ENCODE assay signal across 10 mouse cellular contexts in the genomic region with DNA sequence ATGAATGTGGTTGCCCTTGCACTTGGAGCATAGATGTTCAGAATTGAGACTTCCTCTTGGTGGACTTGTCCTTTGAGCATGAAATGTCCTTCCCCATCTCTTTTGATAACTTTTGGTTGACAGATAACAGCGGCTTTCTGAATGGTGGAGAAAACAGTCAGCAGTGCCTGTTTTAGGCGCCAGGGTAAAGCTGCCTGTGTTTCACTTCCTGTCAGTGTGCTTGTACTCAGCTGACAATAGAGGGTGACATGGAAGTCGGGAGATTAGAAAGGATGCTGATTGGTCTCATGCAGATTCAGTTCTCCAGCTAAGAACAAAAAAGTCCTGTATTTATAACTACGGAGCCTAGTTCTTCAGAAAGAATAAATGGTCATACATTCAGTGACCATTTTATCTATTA.
DNase-seq lines count a peak whose midpoint lies in the region; ATAC-seq and TF ChIP-seq lines count a peak whose summit lies in the region.
"Had no signal": no experiment of that assay in that cellular context is flagged by ENCODE, and none has a peak within 500 bp of the region (broad histone marks: within the 10 kb centered on the region; RNA-seq: fewer than 3 reads in every experiment).

No protein-coding gene starts in this region.

- H3K27me3 ChIP-seq in lung, embryonic 14.5 days (ENCODE audit: insufficient read depth, low read length): no peaks in the 10 kb centered on the region
- H3K27me3 ChIP-seq in splenic B cell, adult 2 months (ENCODE audit: control insufficient read depth, insufficient read depth, low read length, poor library complexity, severe bottlenecking): no peaks in the 10 kb centered on the region
- H3K27me3 ChIP-seq: megakaryocyte, embryonic 14.5 days had no signal

- no peaks in the 10 kb centered on the region for H3K9me3 ChIP-seq in lung, embryonic 14.5 days (ENCODE audit: low read depth, low read length)

- DNase-seq in lung, embryonic 14.5 days: peak; percentile 37
- no peak for DNase-seq in lung, adult 2 months
- DNase-seq in heart, adult 8-10 months (ENCODE audit: low spot score): peak; percentile 19
- peak; percentile 21 for DNase-seq in induced T-regulatory cell, adult 2 months (ENCODE audit: low read depth)
- DNase-seq in splenic B cell, adult 2 months (ENCODE audit: low read depth, low spot score): peak; percentile 41
- no peak for DNase-seq in embryo, embryonic 10.5 days (ENCODE audit: low spot score)
- no peak for DNase-seq in T-cell, adult 2 months (ENCODE audit: low spot score)
- DNase-seq in urinary bladder, adult 18-20 months (ENCODE audit: low spot score in 2 of 2): no peak
- DNase-seq: left cerebral cortex, postnatal 4 days had no signal

- H3K4me3 ChIP-seq in lung, embryonic 14.5 days (ENCODE audit: low read depth, low read length): no peak overlapping the region
- no peak overlapping the region for H3K4me3 ChIP-seq in lung, adult 2 months (replicated peaks; ENCODE audit: extremely low read depth, low read depth, low read length)
- H3K4me3 ChIP-seq: megakaryocyte, embryonic 14.5 days had no signal

- ATAC-seq in lung, embryonic 14.5 days (ENCODE audit: insufficient read depth): peak; percentile 44

- no peak overlapping the region for H3K9ac ChIP-seq in lung, embryonic 14.5 days

- WGBS in lung, embryonic 14.5 days: 49% methylated on average over 4 of the region's 4 CpGs
- WGBS in lung, adult 2 months: 31% methylated on average over 4 of the region's 4 CpGs

- 0 out of 2 replicates have a peak, but pooled peaks have one; percentile 7 for TF ChIP-seq CTCF in lung, embryonic 14.5 days (IDR thresholded peaks at IDR 0.05; ENCODE audit: low read depth)
- no peak for TF ChIP-seq CTCF in lung, adult 2 months (IDR thresholded peaks at IDR 0.05; ENCODE audit: insufficient read depth, low read length)

- H3K36me3 ChIP-seq in lung, embryonic 14.5 days (ENCODE audit: insufficient read depth): no peaks in the 10 kb centered on the region
- no peaks in the 10 kb centered on the region for H3K36me3 ChIP-seq in splenic B cell, adult 2 months (ENCODE audit: control insufficient read depth, insufficient read depth, low read length, poor library complexity, severe bottlenecking)

- H3K4me1 ChIP-seq in lung, embryonic 14.5 days (ENCODE audit: insufficient read depth): no peaks in the 10 kb centered on the region
- H3K4me1 ChIP-seq in lung, adult 2 months (ENCODE audit: control insufficient read depth, insufficient read depth, low read length): peaks cover under 1% of the 10 kb centered on the region; the same call in 1 of the 2 replicates

- H3K4me2 ChIP-seq in lung, embryonic 14.5 days: no peak overlapping the region

- TF ChIP-seq POLR2A in lung, adult 2 months (IDR thresholded peaks at IDR 0.05; ENCODE audit: borderline replicate concordance, extremely low read depth, low read depth, low read length): no peak

- H3K27ac ChIP-seq in lung, embryonic 14.5 days (ENCODE audit: low read depth): no peak overlapping the region

Comparison
In these comparisons a context has a peak if more than half of its experiments do, and no peak if none do; other contexts are left out.
1. DNase-seq: peak in lung, embryonic 14.5 days (single experiment), heart, adult 8-10 months (single experiment), induced T-regulatory cell, adult 2 months (single experiment) and splenic B cell, adult 2 months (single experiment); none in lung, adult 2 months (single experiment), embryo, embryonic 10.5 days (single experiment), T-cell, adult 2 months (single experiment) and urinary bladder, adult 18-20 months (0 of 2).